Mouse (Mus musculus) embryo, embryonic 9.5 days (tissue): ENCODE data around the gene Cald1.
A peak's percentile ranks its signal among the peaks of the same experiment; 100 is the strongest.

Source experiments
- DNase-seq: peaks from one replicate; pipeline ENCODE4 v3.0.0-alpha.2; 2017; ENCODE audit errors: extremely low spot score

The Cald1 gene

DNA sequence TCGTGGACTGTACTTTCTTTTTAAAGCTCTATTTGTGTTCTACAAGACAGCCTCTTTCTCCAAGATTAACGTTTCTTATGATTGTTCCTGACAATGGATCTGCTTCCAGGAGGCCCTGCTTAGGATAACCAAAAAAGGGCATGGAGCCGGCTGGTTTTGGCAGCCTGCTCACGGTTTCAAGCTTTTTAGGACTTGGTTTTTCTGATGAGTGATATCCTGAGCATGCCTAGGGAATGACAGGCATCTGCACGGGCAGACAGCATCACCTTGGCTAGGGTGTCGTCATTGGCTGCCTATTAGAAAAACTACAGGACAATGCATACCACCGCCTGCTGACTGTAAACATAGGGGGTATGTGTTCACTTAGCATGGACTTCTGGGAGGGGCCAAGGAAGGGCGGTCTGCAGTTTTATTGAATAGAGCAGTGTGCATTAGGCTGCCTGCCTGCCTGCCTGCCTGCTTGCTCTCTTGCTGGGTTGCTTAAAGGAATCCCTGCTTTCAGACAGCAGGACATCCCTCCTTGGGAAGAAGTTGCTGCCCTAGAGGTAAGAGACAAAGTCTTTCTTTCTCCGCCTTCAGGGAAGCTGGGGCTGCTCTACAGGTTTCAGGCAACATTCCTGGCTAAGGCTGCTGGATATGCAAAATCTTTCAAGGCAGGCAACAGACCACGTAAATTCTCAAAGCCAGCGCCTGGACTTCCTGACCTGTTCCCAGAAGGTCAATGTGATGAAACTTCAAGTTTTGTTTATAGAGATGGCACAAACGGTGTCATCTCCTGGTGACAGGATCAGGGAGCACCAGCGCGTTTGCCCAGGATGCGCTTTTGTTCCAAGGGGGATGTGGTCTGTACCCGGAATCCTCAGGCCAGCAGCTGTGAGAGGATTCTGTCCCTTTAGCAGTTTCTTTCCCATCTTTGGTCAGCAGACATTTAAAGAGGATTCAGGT is at the start of gene Cald1:
TSS of gene Cald1 (plus strand) at position 380 of the 945 bp plus-strand sequence.
- peak; percentile 67 for DNase-seq

DNA sequence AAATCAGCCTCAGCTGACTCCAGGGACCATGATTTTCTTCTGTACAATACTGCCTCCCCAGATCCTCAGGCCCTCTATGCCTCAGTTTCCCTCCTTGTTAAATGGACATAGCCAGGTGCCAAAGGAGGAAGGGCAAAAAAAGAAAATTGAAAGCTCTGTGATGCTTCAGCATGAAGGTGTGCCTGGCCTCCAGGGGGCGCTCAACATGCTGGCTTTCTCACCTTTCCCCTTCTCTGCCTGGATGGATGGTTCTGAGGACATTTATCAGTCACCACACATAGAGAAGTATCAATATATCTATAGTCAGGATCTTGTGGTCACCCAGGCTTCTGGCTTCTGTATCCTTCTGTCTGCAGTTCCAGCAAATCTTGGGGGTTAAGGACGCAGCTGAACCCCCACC is 49.3 kb upstream of the Cald1 start:
- DNase-seq, result peak; percentile 46

DNA sequence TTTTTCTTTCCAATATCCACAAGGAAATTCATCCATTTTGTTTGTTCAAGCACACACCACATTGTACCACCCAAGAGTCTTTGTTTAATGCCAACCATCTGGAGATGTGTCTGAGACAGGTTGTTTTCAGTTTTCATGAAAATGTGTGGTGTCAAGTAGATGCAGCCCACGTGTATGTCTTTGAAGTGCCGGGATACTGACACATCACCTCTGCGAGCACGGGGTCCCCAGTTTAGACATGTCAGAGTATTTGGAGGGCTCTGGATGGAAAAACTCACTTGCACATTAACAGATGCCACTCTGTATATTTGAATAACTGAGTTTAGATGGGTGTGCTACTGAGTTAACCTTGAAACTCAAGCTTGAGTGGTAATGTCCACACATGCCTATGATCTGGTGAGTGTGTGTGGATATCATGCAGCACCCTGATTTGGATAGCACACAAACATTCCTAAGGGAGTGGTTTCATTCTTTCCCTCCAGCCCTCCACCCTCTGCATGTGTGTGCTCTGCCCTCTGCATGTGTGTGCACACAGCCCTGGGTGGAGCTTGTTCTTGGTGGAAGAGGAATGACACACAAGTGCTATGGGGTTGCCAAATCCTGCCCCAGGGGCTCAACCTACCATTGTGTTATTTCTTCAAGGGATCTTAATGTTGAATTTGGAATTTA is 45.7 kb upstream of the Cald1 start:
- no peak for DNase-seq

DNA sequence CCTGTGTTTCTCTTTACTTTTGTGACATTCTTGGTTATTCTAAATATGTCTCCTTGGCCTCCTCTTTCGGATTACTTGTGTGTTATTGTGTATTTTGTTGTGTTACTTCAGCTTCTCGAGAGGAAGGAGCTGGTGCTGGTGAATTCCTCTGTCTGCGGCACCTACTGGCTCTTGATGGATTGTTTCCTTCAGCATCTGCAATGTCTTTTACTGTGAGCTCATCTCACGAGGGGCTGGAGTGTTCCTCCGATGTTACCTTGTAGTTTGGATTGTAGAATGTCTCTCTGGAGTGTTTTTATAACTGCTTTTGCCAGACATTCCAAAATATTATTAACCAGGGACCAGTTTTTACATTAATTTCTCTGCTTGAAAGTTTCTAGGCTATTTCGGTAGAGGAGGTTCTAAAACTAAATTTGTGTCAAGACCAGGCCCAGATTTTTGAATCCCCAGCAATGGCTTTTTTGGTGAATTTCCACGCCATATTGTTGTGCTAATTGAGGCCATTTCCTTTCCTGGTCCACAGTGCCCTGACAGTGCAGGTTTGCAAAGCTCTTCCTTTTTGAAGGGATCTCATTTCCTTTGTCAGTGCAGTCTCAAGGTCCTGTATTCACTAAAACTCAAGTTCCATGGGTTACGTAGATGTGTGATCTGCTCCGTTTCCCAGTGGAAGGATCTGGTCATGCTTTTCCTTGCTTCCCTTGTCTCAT is 43.9 kb upstream of the Cald1 start:
- no peak for DNase-seq

DNA sequence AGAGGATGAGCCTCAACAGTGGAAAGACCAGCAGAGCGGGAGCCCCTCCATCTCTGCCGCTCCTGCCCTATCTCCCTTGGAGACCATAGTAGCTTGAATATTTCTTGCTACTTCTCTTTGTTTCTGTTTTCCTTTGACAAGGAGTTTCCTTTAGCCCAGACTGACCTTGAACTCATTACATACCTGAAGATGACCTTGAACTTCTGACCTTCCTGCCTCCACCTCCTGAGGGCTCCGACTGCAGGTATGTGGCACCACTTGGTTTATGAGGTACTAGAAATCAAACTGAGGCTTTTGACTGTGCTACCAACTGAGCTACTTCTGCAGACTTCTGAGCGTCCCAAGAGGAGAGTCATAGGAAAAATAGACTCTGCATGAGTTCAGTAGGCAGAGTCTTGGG is 38.8 kb upstream of the Cald1 start:
- no peak for DNase-seq

DNA sequence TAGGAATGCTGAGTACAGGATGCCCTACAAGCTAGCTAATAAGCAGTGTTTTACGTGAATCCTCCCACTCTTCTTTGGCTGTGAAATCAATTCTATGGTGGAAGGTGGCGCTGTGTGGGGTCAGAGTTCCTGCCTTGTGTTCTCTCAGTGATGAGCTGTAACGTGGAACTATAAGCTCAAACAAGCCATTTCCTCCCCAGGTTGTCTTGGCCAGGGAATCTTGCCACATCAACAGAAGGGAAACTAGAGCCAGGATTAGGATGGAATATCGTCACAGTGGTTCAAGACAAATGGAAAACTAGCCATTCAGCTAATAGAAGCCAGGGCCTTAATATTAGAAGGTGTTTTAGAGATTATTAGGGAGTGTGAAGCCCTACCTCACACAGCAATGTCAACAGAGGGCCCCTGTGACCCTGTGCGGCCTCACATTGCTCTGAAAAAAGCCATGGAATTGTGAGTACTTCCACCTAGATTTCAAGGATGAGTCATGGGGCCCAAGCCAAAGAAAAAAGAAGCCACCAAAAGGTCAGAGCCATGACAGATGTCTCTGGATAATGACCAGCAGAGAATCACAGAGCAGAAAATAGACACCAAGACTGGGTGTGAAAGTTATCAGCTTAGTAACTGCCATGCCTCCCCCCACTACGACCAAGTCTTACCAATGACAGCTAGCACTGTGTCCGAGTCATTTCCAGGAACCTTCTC is 33.0 kb upstream of the Cald1 start:
- no peak for DNase-seq

DNA sequence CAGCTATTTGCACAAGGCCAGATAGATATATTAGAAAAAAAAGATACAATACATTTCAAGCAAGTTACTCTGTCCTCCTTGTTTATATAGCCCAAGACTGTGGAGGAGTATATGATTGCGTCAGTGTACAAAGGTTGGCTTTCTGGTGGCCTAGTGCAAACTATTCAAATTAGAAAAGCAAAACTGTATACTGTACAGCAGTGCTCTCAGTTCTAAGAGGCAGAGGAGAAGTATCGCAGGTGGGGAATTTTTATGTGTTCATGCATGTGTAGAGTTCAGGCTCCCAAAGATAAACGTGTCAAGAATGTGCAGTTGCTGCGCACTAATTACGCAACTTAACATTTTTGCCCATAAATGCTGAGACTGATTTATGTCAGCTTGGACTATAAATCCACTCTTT is 31.0 kb upstream of the Cald1 start:
- no peak for DNase-seq

DNA sequence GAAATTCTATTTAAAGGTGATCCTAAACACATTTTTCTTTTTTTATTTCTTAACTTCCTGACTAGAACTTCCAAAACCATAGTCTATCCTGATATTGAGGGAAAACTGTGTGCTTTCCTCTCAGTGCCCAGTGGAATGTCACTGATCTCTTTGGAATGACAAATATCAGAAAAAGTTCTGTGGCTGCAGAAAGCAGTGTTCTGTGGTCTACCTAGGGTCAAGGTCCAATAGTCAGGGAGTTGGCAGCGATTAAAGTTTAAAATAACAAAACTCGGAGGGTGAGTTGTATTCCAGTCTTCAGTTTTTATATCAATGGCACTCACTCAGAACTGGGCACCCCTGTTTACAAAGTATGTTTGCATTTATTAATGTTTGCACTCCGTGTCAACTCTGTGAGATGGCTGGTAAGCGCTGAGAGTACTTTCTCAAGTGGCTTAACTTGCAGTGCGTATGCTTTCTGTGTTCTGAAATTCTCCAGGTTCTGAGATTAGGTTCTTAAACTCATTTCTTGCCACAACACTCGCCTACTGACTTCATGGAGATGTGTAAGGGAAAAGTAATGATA is 18.7 kb upstream of the Cald1 start:
- DNase-seq, result no peak

DNA sequence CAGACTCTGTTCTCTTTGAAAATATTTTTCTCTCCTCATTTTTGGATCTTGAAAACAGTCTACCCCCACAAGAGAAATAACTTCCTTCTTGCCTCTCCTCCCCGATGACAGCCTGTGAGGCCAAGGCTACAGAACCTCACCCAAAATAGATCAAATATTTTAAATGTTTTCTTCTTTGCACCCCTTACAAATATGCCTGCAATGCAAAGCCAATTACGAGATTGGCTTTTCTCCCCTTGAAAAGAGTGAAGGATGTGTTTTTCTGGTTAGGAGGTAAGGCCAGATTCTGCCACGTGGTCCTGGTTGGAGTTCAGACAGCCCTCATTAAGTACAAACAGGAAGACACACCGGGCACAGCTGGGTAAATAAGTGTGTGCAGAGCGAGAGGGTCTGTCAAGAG is 14.9 kb upstream of the Cald1 start:
- DNase-seq, result no peak

DNA sequence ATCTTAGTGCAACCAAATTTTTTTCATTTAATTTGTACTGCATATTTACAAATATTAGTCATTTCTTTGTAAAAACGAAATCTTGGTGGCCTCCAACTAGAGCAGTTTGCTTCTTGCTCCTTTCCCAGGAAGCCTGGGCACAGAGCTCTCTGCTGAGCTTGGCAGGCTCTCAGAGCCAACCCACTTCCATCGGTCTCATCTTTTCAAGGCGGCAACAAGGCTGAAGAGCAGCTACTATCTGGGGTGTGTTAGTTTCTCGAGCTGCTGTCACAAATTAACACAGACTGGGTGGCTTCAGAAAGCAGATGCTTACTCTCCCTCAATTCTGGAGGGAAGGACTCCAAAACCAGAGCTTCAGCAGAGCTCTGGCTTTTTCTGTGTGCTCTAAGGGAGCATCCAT is 10.2 kb upstream of the Cald1 start:
- no peak for DNase-seq

DNA sequence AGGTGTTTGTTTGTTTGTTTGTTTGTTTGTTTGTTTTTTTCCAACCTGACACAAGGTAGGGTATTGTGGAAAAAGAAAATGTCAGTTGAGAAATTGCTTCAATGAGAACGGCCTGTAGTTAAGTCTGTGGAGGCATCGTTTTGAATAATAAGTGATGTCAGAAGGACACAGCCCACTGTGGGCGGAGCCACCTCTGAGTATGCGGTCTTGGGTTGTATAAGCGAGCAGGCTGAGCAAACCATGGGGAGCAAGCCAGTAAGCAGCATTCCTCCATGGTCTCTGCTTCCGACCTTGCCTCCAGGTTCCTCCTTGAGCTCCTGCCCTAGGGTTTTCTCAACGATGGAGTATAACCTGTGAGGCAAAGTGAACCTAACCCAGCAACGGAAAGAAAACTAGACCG is 7.6 kb upstream of the Cald1 start:
- no peak for DNase-seq

DNA sequence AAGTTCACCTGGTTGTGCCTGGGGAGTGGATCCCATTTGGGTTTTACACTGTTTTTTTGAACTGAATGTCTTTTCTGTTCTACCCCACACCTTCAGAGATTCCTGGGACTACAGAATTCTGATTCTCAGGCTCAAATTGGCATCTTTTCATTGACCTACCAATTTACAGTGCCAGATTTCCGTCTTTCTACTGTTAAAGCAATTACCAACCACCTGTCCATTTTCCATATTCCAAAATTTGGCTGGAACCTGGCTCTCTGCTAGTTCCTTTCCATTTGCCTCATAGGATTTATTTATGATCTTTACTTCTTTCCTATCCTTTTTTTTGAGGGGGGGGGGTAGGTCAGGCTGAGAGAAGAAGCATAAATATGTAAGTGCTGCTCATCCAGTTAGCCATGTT is 4.9 kb upstream of the Cald1 start:
- DNase-seq, result no peak

DNA sequence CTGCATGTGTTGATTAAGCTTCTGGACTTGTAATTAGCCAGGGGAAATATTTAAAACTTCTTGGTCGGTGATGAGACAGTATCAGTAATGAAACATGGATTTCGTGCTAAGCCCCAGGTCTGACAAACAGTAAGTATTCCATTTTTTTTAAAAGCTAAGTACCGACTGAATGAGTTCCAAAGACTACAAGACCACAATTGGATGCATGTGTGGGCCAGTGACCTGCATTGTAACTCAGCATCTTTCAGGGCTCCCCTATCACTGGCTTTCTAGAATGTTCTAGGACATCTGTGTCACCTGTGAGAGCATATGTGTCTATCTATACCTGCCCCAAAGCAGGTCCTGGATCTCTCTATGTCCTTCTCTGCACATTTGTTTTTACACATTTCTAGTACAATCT is 984 bp upstream of the Cald1 start:
- no peak for DNase-seq

DNA sequence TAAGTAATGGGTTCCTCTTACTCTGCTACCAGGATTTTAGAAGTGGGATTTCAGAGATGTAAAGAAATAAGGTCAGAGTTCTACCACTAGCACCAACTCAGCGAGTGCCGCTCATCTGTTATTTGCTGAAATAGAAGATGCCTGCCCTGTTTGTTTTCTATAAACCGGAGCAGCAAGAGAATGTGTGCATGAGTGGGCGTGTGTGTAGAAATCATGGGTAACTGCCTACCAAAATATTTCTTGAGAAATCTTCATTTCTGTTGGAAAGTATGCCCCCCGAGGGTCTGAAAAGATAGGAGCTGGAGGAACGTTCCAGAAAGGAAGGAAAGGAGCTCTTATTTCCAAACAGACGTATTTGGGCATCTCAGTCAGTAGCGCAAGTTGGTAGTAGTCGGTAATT is 871 bp downstream of the Cald1 start:
- no peak for DNase-seq

DNA sequence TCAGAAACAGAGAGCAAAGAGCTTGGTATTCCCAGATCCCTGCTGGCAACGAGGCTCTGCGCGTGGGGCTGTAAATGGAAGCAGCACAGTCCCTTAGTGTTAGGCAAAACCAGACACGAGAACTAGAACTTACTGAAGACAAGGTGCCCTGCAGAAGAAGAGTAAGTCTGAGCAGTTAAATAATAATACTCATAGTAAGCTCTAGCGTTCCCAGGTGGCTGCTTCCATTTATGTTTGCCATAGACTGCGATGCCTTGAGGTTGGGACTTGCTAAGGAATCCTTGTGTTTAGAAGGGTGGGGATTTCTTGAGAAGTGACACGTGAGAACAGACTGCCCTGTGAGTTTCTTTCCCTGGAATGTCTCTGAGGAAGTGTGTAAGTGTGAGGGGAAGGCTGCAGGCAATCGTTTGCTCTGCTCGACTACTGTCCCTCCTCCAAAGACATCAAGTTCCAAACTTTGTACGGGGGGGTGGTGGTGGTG is 1.4 kb downstream of the Cald1 start:
- DNase-seq, result no peak

DNA sequence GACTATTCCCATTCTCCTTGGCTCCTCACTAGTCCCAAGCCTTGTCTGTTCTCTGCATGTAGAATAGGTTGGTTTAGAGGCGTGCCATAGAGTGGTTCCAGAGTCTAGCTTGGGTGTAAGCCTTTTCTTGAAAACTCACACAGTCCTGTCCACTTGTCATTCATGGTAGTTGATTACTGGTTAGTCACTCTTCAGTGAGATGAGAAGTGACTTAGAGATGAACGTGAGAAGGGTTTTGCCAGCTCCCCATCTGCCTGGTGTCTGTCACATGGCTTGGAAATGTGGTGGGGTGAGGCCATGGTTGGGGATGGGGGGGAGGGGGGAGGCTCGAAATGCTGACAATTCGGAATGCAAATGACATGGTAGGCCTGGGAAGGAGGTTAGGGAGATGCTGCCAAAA is 2.5 kb downstream of the Cald1 start:
- no peak for DNase-seq

DNA sequence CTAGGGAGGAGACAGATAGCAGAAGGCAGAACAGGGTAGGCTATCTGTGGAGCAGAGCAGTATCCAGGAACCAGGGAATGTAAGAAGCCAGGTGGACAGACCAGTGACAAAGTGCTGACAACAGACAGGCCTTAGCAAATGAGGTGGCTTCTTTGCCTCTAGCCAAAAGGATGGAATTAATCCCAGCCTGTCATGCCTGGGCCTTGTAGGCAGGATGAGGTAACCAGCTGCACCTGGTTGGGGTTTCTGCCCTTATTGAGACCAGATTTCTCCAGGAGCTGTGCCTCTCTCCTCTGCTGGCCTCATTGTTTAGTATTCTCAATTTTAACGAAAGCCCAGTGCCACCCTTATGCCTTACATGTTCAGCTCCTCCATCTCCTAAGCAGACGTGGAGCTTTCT is 3.8 kb downstream of the Cald1 start:
- no peak for DNase-seq

DNA sequence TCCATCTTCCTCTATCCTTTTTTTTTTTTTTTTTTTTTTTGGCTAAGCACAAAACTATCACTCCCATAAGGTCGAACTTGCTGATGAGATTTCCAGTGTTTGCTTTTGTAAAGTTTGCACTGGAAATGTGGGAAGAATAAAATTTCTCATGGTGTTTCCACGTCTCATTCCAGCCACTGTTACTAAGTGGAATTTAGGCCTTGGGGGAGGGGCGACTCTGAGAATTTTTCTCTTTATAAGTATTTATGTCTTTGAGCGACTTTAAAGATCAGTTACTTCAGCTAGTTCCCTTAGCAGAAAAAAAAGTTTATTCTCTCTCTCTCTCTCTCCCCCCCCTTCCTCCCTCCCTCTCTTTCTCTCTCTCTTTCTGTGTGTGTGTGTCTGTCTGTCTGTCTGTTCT is 8.1 kb downstream of the Cald1 start:
- no peak for DNase-seq

DNA sequence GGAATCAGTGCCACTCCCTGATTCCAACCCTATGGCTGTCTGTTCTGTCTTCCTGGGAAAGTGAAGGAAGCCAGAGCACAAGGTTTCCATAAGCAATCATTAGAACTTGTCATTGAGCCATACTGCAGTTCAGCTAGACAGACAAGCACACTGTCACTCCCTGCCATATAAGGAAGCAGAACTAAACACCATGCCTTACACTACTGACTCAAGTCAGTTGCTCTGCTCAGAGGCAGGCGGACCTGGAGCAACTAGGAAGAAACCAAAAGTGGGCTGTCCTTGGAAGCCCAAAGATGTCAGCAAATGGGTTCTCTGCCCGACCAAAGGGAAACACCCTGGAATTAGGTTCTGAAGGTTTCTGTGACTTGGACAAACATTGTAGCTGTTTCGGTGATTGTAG is 10.3 kb downstream of the Cald1 start:
- DNase-seq, result no peak

DNA sequence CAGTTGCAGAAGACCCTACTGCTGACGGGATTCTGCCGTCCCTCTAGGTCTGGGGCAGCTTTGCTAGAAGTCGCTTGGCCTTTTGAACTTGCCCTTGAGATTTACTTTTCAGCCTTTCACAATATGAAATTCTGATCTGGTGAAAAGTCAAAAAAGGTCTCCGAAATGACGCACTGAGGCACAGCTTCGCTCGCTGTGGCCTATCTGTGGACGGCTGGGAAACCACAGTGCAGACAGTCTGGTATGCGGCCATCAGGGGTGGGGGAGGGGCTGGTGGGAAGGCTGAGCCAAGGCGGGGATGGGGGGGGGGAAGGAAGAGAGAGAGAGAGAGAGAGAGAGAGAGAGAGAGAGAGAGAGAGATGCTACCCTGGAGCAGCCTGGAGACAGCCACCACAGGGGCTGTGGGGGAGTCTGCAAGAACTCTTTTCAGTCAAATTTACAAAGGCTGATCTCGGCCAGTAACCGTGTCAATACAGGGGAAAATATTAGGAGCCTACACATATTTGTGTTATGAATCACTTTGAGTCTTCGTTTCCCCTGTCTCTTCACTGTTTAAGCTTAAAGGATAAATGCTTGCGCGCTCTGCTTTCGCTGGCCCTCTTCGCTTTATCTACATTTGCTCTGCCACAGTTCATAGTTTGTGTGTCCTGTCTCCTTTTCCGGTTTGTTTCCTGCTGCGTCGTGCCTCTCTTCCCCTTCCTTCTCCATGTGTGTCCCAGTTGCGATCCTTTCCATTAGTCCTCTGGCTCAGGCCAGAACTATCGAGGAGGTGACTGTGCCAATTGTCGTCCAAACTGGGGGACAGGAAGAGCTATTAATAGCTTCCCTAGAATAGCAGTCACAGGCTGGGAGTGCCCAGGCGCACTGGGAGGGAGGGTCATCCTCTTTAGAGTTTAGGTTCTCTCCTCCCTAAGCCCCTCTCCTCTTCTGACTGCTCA is 11.9 kb downstream of the Cald1 start:
- peak; percentile 56 for DNase-seq
